Mouse (Mus musculus) kidney, adult 2 months (tissue): Measurements from ENCODE around the gene Pck2.
A peak's percentile ranks its signal among the peaks of the same experiment; 100 is the strongest.

ENCODE experiments used
- CTCF ChIP-seq: fragments of 200-500 bp; conservative IDR thresholded peaks from 2 replicates; pipeline ENCODE4 v1.5.1; 2011; ENCODE audit warnings: low read depth, mild to moderate bottlenecking, control low read depth, low read length, moderate library complexity, mixed read lengths; ENCODE audit not compliant: insufficient read depth, insufficient read length
- POLR2A ChIP-seq: fragments of 200-500 bp; IDR thresholded peaks from one replicate; pipeline ENCODE4 v1.6.1; 2011; ENCODE audit warnings: low read depth, low read length, control low read depth

- TF ChIP-seq CTCF: peak; percentile 96
- no peak for TF ChIP-seq POLR2A
Observed at GRCm38 (mm10) chr14:55557003-55557402, 16.9 kb downstream of the Pck2 start.
